Mouse (Mus musculus) kidney, postnatal 25 days (tissue): ENCODE measurements at regions not wholly inside any gene's neighbourhood (a gene's known extent, or its start where the extent isn't known, plus 50 kb on each side); places are given as distances from the start of the nearest gene placed in this dataset.
A peak's percentile ranks its signal among the peaks of the same experiment; 100 is the strongest.

ENCODE experiments used
- DNase-seq, 2 experiments: peaks; one replicate each; pipeline ENCODE4 v3.0.0; 2021; ENCODE audit warnings: mixed read lengths in 2 of 2

GRCm38 (mm10) chr8:26527186-26527580 is 407.8 kb downstream of the Gm45692 start:
- DNase-seq: no peak

GRCm38 (mm10) chr8:26529921-26530320 is 410.6 kb downstream of the Gm45692 start:
- DNase-seq: no peak

GRCm38 (mm10) chr8:26533444-26534421 is 414.4 kb downstream of the Gm45692 start:
- DNase-seq: no peak

- no peak for DNase-seq
Measured at GRCm38 (mm10) chr8:26535816-26536215, 416.5 kb downstream of the Gm45692 start.

- DNase-seq: no peak
Measured at GRCm38 (mm10) chr8:26553691-26554090, 423.4 kb upstream of the Zfp703 start.

GRCm38 (mm10) chr8:26559196-26559595 is 417.9 kb upstream of the Zfp703 start:
- DNase-seq: peak; percentile 10 to 42

- DNase-seq: no peak
Measured at GRCm38 (mm10) chr8:26563151-26563550, 414.0 kb upstream of the Zfp703 start.

GRCm38 (mm10) chr8:26564254-26564653 is 412.9 kb upstream of the Zfp703 start:
- DNase-seq: no peak

- DNase-seq: no peak
Measured at GRCm38 (mm10) chr8:26568423-26569060, 408.6 kb upstream of the Zfp703 start.

GRCm38 (mm10) chr8:26588841-26589240 is 388.3 kb upstream of the Zfp703 start:
- no peak for DNase-seq

- no peak for DNase-seq
Measured at GRCm38 (mm10) chr8:26590591-26591212, 386.4 kb upstream of the Zfp703 start.

- DNase-seq: no peak
Measured at GRCm38 (mm10) chr8:26591266-26591665, 385.9 kb upstream of the Zfp703 start.

GRCm38 (mm10) chr8:26593536-26594368 is 383.4 kb upstream of the Zfp703 start:
- DNase-seq: no peak

GRCm38 (mm10) chr8:26594369-26594920 is 382.7 kb upstream of the Zfp703 start:
- no peak for DNase-seq

GRCm38 (mm10) chr8:26595431-26596018 is 381.6 kb upstream of the Zfp703 start:
- no peak for DNase-seq

GRCm38 (mm10) chr8:26596665-26597362 is 380.3 kb upstream of the Zfp703 start:
- no peak for DNase-seq

- peak; percentile 40 to 61 for DNase-seq
Measured at GRCm38 (mm10) chr8:26598520-26598919, 378.6 kb upstream of the Zfp703 start.

GRCm38 (mm10) chr8:26600127-26600526 is 377.0 kb upstream of the Zfp703 start:
- no peak for DNase-seq

- no peak for DNase-seq
Measured at GRCm38 (mm10) chr8:26608001-26608400, 369.1 kb upstream of the Zfp703 start.

GRCm38 (mm10) chr8:26608588-26608987 is 368.5 kb upstream of the Zfp703 start:
- no peak for DNase-seq

- DNase-seq: no peak
Measured at GRCm38 (mm10) chr8:26612153-26612552, 365.0 kb upstream of the Zfp703 start.
